Mouse (Mus musculus): ENCODE measurements around the gene Zfp791. TPM values are rescaled to one million over a fixed set of nuclear protein-coding genes. Genes with fewer than 3 reads are reported as not detected.

Gene Zfp791
- polyA plus RNA-seq, 1 experiment: not detected

DNA sequence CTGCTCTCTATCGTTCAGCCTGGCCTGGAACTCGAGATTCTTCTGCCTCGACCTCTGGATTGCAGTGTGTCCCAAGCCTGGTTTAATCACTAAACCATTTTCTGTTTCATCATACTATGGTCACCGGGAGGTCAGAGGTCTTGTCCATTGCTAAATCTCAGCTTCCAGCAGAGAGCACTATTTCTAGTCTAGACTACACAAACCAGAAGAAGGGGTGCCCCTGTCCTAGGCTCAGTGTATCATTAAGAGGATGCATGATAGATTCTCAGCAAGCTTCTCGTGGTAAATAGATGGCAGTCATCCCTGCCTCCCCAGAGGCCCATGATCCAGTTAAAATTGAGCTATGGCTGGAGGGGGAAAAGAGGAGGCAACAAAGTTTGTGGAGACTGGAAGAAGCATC, 51.9 kb downstream of the Zfp791 start:
- no peak for TF ChIP-seq GATA1 (IDR thresholded peaks at IDR 0.05; ENCODE audit: low read length)

DNA sequence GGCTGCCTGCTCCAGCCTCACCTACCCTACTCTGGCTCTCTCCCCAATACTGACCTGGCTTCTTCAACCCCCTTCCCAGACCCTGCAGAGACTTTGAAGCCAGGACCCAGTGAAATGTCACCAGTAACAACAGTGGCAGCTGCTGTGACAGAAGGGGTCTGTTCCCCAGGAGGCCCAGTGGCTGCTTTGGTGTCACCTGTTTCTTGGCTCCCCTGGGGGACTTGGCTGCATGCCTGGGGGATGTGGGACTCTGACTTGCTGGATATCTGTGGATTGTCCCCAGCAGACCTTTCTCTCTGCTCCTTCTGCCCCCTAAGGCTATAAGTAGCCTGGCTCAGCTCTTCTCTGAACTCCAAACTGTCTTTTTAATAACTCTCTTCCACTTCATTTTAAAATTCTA, 54.9 kb downstream of the Zfp791 start, which contains the start of gene Gm5741:
TSS of gene Gm5741 (minus strand) at position 1 of the 400 bp plus-strand sequence.
- TF ChIP-seq GATA1 (IDR thresholded peaks at IDR 0.05; ENCODE audit: low read length): no peak

DNA sequence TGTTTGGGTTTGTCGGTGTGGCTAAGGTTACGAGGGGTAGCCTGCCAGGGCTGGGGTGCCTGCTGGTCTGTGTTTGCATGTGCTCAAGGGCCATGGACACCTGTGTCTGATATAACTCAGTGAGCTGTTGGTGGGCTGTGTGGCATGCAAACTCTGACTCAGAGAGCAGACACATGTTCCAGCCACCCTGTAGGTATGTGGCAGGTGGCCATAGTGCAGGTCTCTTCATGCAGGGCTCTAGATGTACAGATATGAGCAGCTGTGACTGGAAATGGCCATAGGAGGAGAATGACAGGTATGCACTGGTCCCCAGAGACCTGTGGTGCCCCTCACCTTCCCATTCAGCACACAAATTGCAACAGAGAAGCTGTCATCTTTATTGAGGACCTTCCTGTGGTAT, 55.7 kb downstream of the Zfp791 start:
- no peak for TF ChIP-seq GATA1 (IDR thresholded peaks at IDR 0.05; ENCODE audit: low read length)

DNA sequence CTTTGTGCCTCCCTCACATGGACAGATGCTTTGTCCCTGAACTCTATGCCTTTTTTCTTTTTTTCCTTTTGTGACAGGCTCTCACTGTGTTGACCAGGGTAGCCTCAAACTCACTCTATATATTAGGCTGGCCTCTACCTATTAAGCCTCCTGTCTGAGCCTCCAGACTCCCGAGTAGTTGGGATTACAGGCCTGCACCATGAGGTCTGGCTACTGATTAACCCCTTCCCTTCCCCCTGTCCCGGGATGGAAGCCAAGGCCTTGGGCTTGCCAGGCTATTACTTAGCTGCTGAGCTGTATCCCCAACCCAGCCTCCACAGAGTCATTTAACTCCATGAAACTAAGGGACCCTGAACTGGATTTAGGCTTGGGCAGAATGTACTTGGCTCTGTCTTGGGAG, 57.7 kb downstream of the Zfp791 start:
- TF ChIP-seq GATA1 (IDR thresholded peaks at IDR 0.05; ENCODE audit: low read length): no peak

DNA sequence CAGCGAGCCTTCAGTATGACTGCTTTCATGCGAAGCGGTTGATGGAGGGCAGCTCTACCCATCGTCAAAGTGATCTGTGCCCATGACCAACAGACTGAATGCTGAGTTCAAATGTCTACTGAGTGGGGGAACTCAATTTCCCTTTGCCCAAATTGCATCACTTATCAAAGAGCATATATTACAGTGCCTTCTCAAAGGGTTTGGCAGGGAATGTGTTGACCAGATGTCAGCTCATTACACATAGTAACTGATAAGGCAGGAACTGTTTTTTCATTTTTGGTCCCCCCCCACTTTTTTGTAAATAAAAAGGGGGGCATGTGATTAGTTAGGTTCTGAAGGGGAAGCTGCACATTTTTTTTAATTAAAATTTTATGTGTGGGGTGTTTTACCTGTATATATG, 60.3 kb downstream of the Zfp791 start:
- TF ChIP-seq GATA1 (IDR thresholded peaks at IDR 0.05; ENCODE audit: low read length): no peak

DNA sequence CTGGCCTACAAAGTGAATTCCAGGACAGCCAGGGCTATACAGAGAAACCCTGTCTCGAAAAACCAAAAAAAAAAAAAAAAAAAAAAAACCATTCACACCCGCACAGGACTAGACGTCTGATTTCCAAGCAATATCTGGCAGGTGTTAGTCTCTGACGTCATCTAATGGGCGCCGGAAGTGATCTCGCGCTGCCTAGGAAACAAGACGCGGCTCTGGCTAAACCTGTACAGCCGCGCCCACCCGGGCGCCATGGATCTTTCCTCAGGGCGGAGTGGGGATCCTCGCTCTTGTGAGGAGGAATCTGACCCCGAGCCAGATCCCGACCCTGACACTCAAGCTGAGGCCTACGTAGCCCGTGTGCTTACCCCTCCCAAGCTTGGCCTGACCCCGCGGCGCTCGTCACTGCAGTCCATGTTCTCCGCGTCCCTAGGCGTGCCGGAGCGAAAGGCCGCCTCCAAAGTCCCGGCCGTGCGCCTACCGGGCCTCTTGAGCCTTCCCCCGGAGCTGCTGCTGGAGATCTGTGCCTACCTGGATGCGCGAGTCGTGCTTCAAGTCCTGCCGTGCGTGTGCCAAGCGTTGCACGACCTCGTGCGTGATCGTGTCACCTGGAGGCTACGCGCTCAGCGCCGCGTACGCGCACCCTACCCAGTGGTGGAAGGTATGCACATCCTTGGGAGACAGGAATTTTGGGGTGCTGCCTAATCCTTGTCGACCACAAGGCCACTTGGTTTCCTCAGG, 62.8 kb downstream of the Zfp791 start, which contains the start of gene Fbxw9:
TSS of gene Fbxw9 (plus strand) at position 177 of the 738 bp plus-strand sequence.
- TF ChIP-seq GATA1 (IDR thresholded peaks at IDR 0.05; ENCODE audit: low read length): no peak

Other genes with a start within 250 kb of the Zfp791 start
- 89.9 and 98.4 TPM in 2 replicates for gene Gcdh, start 229.2 kb downstream of the Zfp791 start, polyA plus RNA-seq (2012)
- gene Klf1, start 221.2 kb downstream of the Zfp791 start, polyA plus RNA-seq (2012): 371 and 477 TPM in 2 replicates
- 25.4 and 75.0 TPM in 2 replicates for gene Dnase2a, start 214.5 kb downstream of the Zfp791 start, polyA plus RNA-seq (2012)
- gene Mast1, start 185.7 kb downstream of the Zfp791 start, polyA plus RNA-seq (2012): 0.46 and 0.50 TPM in 2 replicates
- not detected in 2 replicates for gene Rtbdn, start 176.1 kb downstream of the Zfp791 start, polyA plus RNA-seq (2012)
- not detected in 2 replicates for gene Gm49661, start 153.7 kb downstream of the Zfp791 start, polyA plus RNA-seq (2012)
- gene Prdx2, start 153.5 kb downstream of the Zfp791 start, polyA plus RNA-seq (2012): 29.7 and 136 TPM in 2 replicates
- 725 and 803 TPM in 2 replicates for gene Rnaseh2a, start 153.3 kb downstream of the Zfp791 start, polyA plus RNA-seq (2012)
- gene Junb, start 144.4 kb downstream of the Zfp791 start, polyA plus RNA-seq (2012): 68.1 and 95.2 TPM in 2 replicates
- gene Hook2, start 132.5 kb downstream of the Zfp791 start, polyA plus RNA-seq (2012): 10.7 and 11.9 TPM in 2 replicates
- gene Best2, start 108.6 kb downstream of the Zfp791 start, polyA plus RNA-seq (2012): 0.03 TPM in 2 replicates
- 97.2 and 187 TPM in 2 replicates for gene Asna1, start 97.8 kb downstream of the Zfp791 start, polyA plus RNA-seq (2012)
- gene Trir, start 96.3 kb downstream of the Zfp791 start, polyA plus RNA-seq (2012): 299 and 448 TPM in 2 replicates
- 17.1 and 25.1 TPM in 2 replicates for gene Tnpo2, start 86.2 kb downstream of the Zfp791 start, polyA plus RNA-seq (2012)
- gene Fbxw9, start 63.0 kb downstream of the Zfp791 start, polyA plus RNA-seq (2012): 24.7 and 27.7 TPM in 2 replicates
- 1.1 and 1.3 TPM in 2 replicates for gene Gm5741, start 55.1 kb downstream of the Zfp791 start, polyA plus RNA-seq (2012)
- 35.9 and 40.4 TPM in 2 replicates for gene Dhps, start 51.3 kb downstream of the Zfp791 start, polyA plus RNA-seq (2012)
- gene Wdr83os, start 42.4 kb downstream of the Zfp791 start, polyA plus RNA-seq (2012): 4.1 and 22.5 TPM in 2 replicates
- gene Wdr83, start 41.8 kb downstream of the Zfp791 start, polyA plus RNA-seq (2012): 18.1 and 45.7 TPM in 2 replicates
- gene Man2b1, start 39.8 kb downstream of the Zfp791 start, polyA plus RNA-seq (2012): 9.5 and 11.4 TPM in 2 replicates
- not detected in 2 replicates for gene Cks1brt, start 28.8 kb upstream of the Zfp791 start, polyA plus RNA-seq (2012)
- gene Olfr371, start 102.9 kb upstream of the Zfp791 start, polyA plus RNA-seq (2012): not detected in 2 replicates
- gene Orc6, start 176.5 kb upstream of the Zfp791 start, polyA plus RNA-seq (2012): 4.5 and 16.7 TPM in 2 replicates
- 3.8 and 6.0 TPM in 2 replicates for gene Vps35, start 176.7 kb upstream of the Zfp791 start, polyA plus RNA-seq (2012)

Measured in G1E-ER4 (cell line).